Mouse (Mus musculus): ENCODE results near the gene Ctdsp1. TPM values are rescaled to one million over a fixed set of nuclear protein-coding genes. Genes with fewer than 3 reads are reported as not detected.

Ctdsp1 gene
- 119 and 123 TPM in 2 replicates for polyA plus RNA-seq (2012; ENCODE audit: insufficient read depth, insufficient read length, missing spikeins)

DNA sequence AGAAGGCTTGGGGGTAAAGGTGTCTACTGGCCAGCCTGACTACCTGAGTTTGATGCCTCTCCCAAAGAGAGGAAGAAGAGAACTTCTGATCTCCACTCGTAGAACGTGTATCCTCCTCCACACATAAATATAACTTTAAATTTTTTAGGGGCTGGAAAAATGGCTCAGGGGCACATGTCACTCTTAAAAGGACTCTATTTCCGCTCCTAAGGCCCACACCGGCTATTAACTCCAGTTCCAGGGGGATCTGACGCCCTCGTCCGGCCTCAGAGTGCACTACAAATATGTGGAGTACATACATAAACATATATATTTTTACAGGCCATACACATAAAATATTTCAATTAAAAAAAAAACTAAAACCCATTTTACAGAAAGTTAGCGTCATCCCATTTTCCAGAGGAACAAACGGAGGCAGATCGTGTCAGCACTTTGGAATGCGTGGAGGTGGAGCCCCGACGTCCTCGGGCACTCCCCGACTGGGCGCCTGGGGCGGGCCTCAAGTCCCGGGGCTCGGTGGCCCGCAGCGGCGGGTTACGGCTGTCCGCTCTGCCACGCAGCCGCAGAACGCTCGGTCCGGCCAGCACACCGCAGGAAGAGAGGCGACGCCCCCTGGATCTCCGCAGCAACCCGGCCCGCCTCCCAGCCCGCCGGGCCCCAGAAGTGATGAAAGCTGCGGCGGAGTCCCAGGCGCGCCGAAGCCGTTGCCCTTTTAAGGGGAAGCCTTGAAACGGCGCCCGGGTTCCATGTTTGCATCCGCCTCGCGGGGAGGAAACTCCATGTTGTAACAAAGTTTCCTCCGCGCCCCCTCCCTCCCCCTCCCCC is at the start of gene Ctdsp1:
Gene Ctdsp1, plus strand, starts transcription at position 586 of the 825 bp plus-strand sequence.
- Histone ChIP-seq H3K27ac (ENCODE audit: insufficient read depth, low read depth, low read length) (peak within 1 kb of the TSS; percentile 83), H3K4me1 (ENCODE audit: control insufficient read depth, insufficient read depth, low read length) (peaks cover 18% of the 10 kb centered on the region), H3K4me3 (ENCODE audit: insufficient read depth, low read length) (peak within 1 kb of the TSS; percentile 91)
- peak; percentile 18; the same call in 1 of the 2 replicates for TF ChIP-seq CTCF (IDR thresholded peaks at IDR 0.05; ENCODE audit: low read depth, low read length)
- no peak for TF ChIP-seq POLR2A (IDR thresholded peaks at IDR 0.05; ENCODE audit: borderline replicate concordance, low read depth, low read length)

GRCm38 (mm10) chr1:74341898-74342297 is 49.4 kb upstream of the Ctdsp1 start:
- Histone ChIP-seq H3K4me3 (ENCODE audit: insufficient read depth, low read length) (no peak overlapping the region), H3K27ac (ENCODE audit: insufficient read depth, low read depth, low read length) (no peak overlapping the region), H3K4me1 (ENCODE audit: control insufficient read depth, insufficient read depth, low read length) (peaks cover 16% of the 10 kb centered on the region)
- TF ChIP-seq CTCF (IDR thresholded peaks at IDR 0.05; ENCODE audit: low read depth, low read length) (no peak), POLR2A (IDR thresholded peaks at IDR 0.05; ENCODE audit: borderline replicate concordance, low read depth, low read length) (no peak)

DNA sequence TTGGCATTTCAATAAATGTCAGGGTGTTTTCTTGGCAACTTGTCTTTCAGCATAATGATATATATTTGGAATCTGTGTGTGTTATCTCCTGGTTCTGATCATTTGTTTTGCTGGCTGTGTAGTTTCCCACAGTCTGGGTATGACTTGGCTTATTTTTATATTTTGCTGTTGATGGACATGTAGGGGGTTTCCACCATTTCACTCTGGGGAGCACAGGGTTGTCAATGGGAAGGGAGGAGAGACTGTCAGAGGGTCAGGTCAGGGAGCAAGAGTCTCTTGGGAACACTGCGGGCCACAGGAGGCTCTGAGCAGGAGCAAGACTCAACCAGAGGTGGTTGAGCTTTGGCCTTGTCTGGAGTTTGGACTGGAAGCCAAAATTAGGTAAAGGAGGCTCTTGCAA is 49.0 kb upstream of the Ctdsp1 start:
- TF ChIP-seq CTCF (IDR thresholded peaks at IDR 0.05; ENCODE audit: low read depth, low read length) (no peak), POLR2A (IDR thresholded peaks at IDR 0.05; ENCODE audit: borderline replicate concordance, low read depth, low read length) (no peak)
- H3K4me3 ChIP-seq (ENCODE audit: insufficient read depth, low read length) = no peak overlapping the region
- H3K4me1 ChIP-seq (ENCODE audit: control insufficient read depth, insufficient read depth, low read length) = peaks cover 16% of the 10 kb centered on the region
- no peak overlapping the region for H3K27ac ChIP-seq (ENCODE audit: insufficient read depth, low read depth, low read length)

- no peak overlapping the region for H3K27ac ChIP-seq (ENCODE audit: insufficient read depth, low read depth, low read length)
- TF ChIP-seq CTCF (IDR thresholded peaks at IDR 0.05; ENCODE audit: low read depth, low read length) (no peak), POLR2A (IDR thresholded peaks at IDR 0.05; ENCODE audit: borderline replicate concordance, low read depth, low read length) (no peak)
- no peak overlapping the region for H3K4me3 ChIP-seq (ENCODE audit: insufficient read depth, low read length)
- H3K4me1 ChIP-seq (ENCODE audit: control insufficient read depth, insufficient read depth, low read length) = peaks cover 16% of the 10 kb centered on the region
Observed at GRCm38 (mm10) chr1:74343161-74343560, 48.1 kb upstream of the Ctdsp1 start.

GRCm38 (mm10) chr1:74344163-74344916 is 47.0 kb upstream of the Ctdsp1 start:
- H3K4me1 ChIP-seq (ENCODE audit: control insufficient read depth, insufficient read depth, low read length) = peaks cover 8% of the 10 kb centered on the region
- H3K27ac ChIP-seq (ENCODE audit: insufficient read depth, low read depth, low read length) = no peak overlapping the region
- TF ChIP-seq POLR2A (IDR thresholded peaks at IDR 0.05; ENCODE audit: borderline replicate concordance, low read depth, low read length) = no peak
- no peak for TF ChIP-seq CTCF (IDR thresholded peaks at IDR 0.05; ENCODE audit: low read depth, low read length)
- H3K4me3 ChIP-seq (ENCODE audit: insufficient read depth, low read length) = no peak overlapping the region

DNA sequence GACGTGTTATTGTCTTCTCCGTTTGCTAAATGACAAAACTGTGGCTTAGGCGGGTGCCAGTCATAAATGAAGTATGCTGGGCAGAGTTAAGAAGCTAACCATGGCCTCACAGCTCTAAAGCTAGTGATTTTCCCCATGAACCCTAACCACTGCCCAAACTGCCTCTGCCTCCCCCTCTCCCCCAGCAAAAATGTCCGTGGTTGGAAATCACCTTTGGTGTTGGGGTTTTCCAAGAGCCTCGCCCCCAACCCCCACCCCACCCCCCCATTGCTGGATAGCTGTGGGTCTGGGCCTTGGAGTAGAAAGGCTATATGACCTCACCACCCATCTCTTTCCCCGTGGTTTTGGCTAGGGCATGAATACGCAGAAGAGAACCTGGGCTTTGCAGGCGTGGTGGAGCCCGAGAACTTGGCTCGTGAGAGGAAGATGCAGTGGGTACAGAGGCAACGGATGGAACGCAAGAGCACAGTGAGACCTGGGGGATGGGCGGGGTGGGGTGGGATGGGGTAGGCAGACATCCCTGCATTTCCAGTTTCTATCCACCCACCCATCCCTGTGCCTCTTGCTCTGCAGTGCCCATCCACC is 40.0 kb upstream of the Ctdsp1 start:
- no peak overlapping the region for H3K27ac ChIP-seq (ENCODE audit: insufficient read depth, low read depth, low read length)
- H3K4me1 ChIP-seq (ENCODE audit: control insufficient read depth, insufficient read depth, low read length) = no peaks in the 10 kb centered on the region
- TF ChIP-seq CTCF (IDR thresholded peaks at IDR 0.05; ENCODE audit: low read depth, low read length) (no peak), POLR2A (IDR thresholded peaks at IDR 0.05; ENCODE audit: borderline replicate concordance, low read depth, low read length) (no peak)
- no peak overlapping the region for H3K4me3 ChIP-seq (ENCODE audit: insufficient read depth, low read length)

- no peak overlapping the region for H3K27ac ChIP-seq (ENCODE audit: insufficient read depth, low read depth, low read length)
- H3K4me3 ChIP-seq (ENCODE audit: insufficient read depth, low read length) = no peak overlapping the region
- H3K4me1 ChIP-seq (ENCODE audit: control insufficient read depth, insufficient read depth, low read length) = no peaks in the 10 kb centered on the region
- TF ChIP-seq POLR2A (IDR thresholded peaks at IDR 0.05; ENCODE audit: borderline replicate concordance, low read depth, low read length) = no peak
- TF ChIP-seq CTCF (IDR thresholded peaks at IDR 0.05; ENCODE audit: low read depth, low read length) = no peak
Observed at GRCm38 (mm10) chr1:74352532-74353096, 38.7 kb upstream of the Ctdsp1 start.

DNA sequence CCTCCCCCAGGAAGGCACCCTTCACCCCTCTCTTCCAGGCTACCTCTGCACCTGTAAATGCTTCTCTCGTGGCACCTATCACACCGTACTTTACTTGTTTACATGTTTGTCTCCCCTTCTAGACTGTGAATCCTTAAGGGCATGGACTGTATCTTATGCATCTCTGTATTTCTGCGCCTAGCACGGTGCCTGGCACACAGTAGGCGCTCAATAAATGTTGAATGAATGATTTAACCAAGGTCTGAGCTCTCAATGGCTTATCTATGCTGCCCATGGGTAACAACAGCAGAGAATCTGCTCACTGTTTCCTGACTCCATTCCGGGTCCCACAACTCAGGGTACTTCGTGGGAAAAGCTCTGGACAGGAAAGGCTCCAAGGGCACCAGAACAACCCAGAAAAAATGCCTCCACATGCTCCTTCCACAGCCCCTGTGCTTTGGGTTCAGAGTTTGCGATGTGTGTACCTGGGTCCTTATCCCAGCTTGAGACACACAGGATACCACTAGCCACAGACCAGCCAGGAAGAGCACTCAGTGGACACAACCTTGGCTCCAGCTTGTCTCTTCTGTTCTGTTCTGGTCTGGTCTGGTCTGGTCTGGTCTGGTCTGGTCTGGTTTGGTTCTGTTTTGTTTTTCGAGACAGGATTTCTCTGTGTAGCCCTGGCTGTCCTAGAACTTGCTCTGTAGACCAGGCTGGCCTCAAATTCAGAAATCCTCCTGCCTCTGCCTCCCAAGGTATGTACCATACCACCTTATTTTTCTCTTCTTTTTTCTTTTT is 37.7 kb upstream of the Ctdsp1 start:
- no peak overlapping the region for H3K27ac ChIP-seq (ENCODE audit: insufficient read depth, low read depth, low read length)
- TF ChIP-seq CTCF (IDR thresholded peaks at IDR 0.05; ENCODE audit: low read depth, low read length) (no peak), POLR2A (IDR thresholded peaks at IDR 0.05; ENCODE audit: borderline replicate concordance, low read depth, low read length) (no peak)
- no peak overlapping the region for H3K4me3 ChIP-seq (ENCODE audit: insufficient read depth, low read length)
- H3K4me1 ChIP-seq (ENCODE audit: control insufficient read depth, insufficient read depth, low read length) = no peaks in the 10 kb centered on the region

DNA sequence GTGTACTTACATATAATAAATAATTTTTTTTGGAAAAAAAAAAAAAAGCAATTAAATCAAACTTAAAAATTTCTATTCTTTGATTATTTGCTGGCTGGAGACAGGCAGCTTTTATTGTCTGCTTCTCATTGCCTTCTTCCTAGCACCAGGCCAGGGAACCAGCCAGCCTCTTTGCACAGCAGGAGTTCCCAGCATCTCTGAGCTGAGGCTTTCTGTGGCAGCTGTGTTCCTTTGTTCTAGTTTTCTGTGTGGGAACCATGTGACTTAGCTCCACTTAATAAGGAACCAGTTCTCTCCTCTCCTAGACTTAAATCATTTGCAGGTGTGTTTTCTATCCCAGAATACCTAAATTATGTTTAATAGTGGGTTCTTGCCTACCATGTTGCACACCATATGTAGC is 33.8 kb upstream of the Ctdsp1 start:
- H3K4me3 ChIP-seq (ENCODE audit: insufficient read depth, low read length) = no peak overlapping the region
- H3K27ac ChIP-seq (ENCODE audit: insufficient read depth, low read depth, low read length) = no peak overlapping the region
- TF ChIP-seq POLR2A (IDR thresholded peaks at IDR 0.05; ENCODE audit: borderline replicate concordance, low read depth, low read length) = no peak
- TF ChIP-seq CTCF (IDR thresholded peaks at IDR 0.05; ENCODE audit: low read depth, low read length) = no peak
- H3K4me1 ChIP-seq (ENCODE audit: control insufficient read depth, insufficient read depth, low read length) = peaks cover 3% of the 10 kb centered on the region; the same call in 1 of the 2 replicates

Measured in bone marrow macrophage, adult 2 months (primary cell).